Mouse (Mus musculus): Measurements from ENCODE around the gene Ppp2r1b. TPM values are rescaled to one million over a fixed set of nuclear protein-coding genes. Genes with fewer than 3 reads are reported as not detected.

Ppp2r1b gene
- polyA plus RNA-seq, 1 experiment = 16.2 TPM

DNA sequence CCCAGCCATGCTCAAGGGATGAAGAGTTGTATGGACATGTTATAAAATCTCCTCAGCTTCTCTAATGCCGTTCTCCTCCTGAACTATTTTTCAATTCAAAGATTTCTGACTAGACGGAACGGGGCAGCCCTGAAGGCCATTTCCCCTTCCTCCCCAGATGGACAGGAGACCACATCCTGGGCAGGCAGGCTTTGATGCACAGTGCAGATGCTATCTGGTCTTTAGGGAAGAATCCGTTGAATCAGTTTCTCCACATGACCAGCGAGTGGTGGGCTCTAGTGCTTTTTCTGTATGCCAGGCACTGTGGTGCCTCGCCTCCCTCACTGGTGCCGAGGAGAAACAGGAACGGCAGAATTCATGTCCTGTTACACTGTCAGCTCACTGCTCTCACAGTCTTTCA is 11.3 kb upstream of the Ppp2r1b start:
- H3K27ac ChIP-seq (ENCODE audit: insufficient read depth, low read depth, low read length) = peak overlapping the region; percentile 14; the same call in 1 of the 2 replicates
- TF ChIP-seq POLR2A (IDR thresholded peaks at IDR 0.05; ENCODE audit: borderline replicate concordance, low read depth, low read length) (no peak), CTCF (IDR thresholded peaks at IDR 0.05; ENCODE audit: low read depth, low read length) (no peak)
- H3K4me1 ChIP-seq (ENCODE audit: control insufficient read depth, insufficient read depth, low read length) = peaks cover 25% of the 10 kb centered on the region
- H3K4me3 ChIP-seq (ENCODE audit: insufficient read depth, low read length) = no peak overlapping the region

DNA sequence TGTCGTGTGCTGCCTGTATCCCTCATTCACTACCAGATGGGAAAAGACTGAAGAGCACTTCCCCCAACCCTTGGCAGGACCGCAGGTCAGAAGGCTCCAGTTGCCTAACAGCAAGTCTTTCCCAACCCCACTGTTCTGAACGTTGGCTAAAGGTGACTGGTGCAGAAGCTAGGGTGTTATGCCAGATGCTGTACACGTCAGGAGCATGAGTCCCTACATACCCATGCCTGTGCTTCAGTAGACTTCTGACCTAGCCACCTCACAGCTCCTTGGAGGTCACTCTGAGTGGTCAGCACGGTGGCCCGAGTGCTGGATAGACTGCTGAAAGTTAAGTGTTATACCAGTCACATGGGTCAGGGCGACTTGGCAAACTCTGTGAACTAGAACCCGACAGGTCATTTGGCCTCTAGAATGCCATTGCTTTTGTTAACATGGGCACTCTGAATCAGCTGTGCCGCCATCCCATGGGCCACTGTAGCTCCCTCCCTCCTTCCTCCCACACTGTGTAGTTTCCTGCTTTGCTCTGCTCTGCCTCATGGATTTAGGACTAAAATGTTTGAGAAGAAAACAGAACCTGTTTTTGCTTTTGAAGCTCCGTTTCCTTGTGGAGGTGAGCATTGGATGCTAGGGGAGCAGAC is 9.9 kb upstream of the Ppp2r1b start:
- Histone ChIP-seq H3K4me1 (ENCODE audit: control insufficient read depth, insufficient read depth, low read length) (peaks cover 23% of the 10 kb centered on the region), H3K27ac (ENCODE audit: insufficient read depth, low read depth, low read length) (no peak overlapping the region), H3K4me3 (ENCODE audit: insufficient read depth, low read length) (no peak overlapping the region)
- no peak for TF ChIP-seq CTCF (IDR thresholded peaks at IDR 0.05; ENCODE audit: low read depth, low read length)
- no peak for TF ChIP-seq POLR2A (IDR thresholded peaks at IDR 0.05; ENCODE audit: borderline replicate concordance, low read depth, low read length)

DNA sequence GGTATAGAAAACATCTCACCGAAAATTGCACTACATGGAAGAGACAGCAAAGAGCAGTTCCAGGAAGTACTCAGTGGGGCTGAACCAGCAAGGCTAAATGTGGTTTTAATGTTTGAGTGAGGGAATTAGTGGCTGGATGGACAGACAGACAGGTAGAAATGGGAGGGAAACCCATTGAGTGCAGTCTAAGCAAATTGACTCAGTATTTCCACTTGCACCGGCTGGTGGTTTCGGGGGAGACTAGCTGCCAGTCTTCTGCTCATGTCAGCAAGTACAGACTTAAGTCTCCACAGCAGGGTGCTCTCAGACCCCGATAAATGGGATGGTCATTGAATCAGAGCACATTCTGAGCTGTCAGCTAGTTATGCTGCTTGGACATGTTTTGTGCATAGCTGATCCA is 9.0 kb upstream of the Ppp2r1b start:
- peaks cover 27% of the 10 kb centered on the region for H3K4me1 ChIP-seq (ENCODE audit: control insufficient read depth, insufficient read depth, low read length)
- no peak overlapping the region for H3K27ac ChIP-seq (ENCODE audit: insufficient read depth, low read depth, low read length)
- H3K4me3 ChIP-seq (ENCODE audit: insufficient read depth, low read length) = no peak overlapping the region
- TF ChIP-seq POLR2A (IDR thresholded peaks at IDR 0.05; ENCODE audit: borderline replicate concordance, low read depth, low read length) = no peak
- TF ChIP-seq CTCF (IDR thresholded peaks at IDR 0.05; ENCODE audit: low read depth, low read length) = no peak

DNA sequence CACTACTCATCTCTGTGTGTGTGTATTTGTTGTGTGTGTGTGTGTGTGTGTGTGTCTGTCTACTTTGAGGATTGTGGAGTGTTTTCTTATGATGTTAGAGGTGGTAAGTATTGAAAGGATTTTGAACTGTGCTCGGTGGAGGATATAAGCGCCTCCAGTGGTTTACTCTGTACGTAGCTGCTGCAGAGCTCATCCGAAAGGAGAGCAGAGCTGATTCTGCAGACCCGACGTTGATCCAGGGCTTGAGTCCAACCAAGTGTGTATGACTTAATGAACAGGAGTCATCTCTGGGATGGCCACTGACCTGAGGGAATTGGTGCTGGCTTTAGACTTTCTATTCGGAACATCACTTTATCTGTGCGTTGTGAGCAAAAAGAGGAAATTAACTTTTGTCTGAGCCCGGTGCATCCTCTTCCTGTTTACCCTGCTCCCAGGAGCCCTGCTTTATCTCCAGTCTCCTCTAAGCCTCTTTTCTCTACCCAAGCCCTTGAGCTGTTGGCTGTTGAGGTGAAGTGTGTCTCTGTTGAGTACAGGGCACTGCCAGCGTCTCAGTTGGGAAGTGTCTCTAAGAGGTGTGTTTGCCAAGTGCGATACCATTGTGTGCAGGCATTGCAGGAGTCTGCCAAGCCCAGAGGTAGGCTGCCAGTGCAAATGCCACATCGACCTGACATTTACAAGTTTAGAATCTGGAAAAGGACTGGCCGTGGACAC is 3.9 kb upstream of the Ppp2r1b start:
- peaks cover 9% of the 10 kb centered on the region for H3K4me1 ChIP-seq (ENCODE audit: control insufficient read depth, insufficient read depth, low read length)
- TF ChIP-seq CTCF (IDR thresholded peaks at IDR 0.05; ENCODE audit: low read depth, low read length) (no peak), POLR2A (IDR thresholded peaks at IDR 0.05; ENCODE audit: borderline replicate concordance, low read depth, low read length) (no peak)
- H3K4me3 ChIP-seq (ENCODE audit: insufficient read depth, low read length) = no peak overlapping the region
- H3K27ac ChIP-seq (ENCODE audit: insufficient read depth, low read depth, low read length) = no peak overlapping the region

DNA sequence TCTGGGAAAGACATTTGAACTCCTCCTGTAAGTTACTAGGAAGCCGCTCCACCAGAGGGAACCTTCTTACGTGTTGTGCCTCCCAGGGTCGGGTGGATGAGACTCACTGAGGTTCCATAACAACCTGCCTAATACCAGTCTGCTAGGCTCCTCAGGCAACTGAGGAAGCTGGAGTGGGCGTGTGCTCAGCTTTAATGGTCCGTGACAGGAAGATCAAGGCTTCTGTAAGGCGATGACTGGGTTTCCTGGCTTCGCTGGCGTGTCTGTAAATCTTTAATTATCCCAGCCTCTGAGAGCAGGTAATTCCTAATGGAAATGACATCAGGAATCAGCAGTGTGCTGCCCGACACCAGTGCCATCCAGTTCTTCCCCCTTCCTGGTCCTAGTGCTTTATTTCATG is 446 bp downstream of the Ppp2r1b start:
- Histone ChIP-seq H3K4me3 (ENCODE audit: insufficient read depth, low read length) (no peak overlapping the region), H3K27ac (ENCODE audit: insufficient read depth, low read depth, low read length) (no peak overlapping the region), H3K4me1 (ENCODE audit: control insufficient read depth, insufficient read depth, low read length) (peaks cover 19% of the 10 kb centered on the region)
- TF ChIP-seq CTCF (IDR thresholded peaks at IDR 0.05; ENCODE audit: low read depth, low read length) = no peak
- no peak for TF ChIP-seq POLR2A (IDR thresholded peaks at IDR 0.05; ENCODE audit: borderline replicate concordance, low read depth, low read length)

DNA sequence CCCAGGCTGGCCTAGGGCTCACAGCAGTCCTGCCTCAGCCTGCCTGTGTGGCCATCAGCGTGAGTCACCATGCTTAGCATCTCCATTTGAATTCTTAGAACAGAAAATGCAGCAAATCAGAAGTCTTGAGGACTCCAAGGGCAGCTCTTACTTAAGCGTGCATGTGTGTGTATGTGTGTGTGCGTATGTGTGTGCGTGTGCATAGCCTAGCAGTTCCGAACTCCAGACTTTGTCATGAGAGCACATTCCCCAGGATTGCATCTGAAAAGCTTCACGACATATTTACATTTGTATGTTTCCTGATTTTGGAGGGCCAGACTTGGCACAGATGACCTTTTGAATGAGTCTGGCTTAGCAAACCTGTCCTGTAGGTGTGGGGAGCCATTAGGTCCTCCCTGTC is 2.0 kb downstream of the Ppp2r1b start:
- H3K4me3 ChIP-seq (ENCODE audit: insufficient read depth, low read length) = no peak overlapping the region
- H3K4me1 ChIP-seq (ENCODE audit: control insufficient read depth, insufficient read depth, low read length) = peaks cover 12% of the 10 kb centered on the region
- TF ChIP-seq POLR2A (IDR thresholded peaks at IDR 0.05; ENCODE audit: borderline replicate concordance, low read depth, low read length) (no peak), CTCF (IDR thresholded peaks at IDR 0.05; ENCODE audit: low read depth, low read length) (no peak)
- H3K27ac ChIP-seq (ENCODE audit: insufficient read depth, low read depth, low read length) = no peak overlapping the region

DNA sequence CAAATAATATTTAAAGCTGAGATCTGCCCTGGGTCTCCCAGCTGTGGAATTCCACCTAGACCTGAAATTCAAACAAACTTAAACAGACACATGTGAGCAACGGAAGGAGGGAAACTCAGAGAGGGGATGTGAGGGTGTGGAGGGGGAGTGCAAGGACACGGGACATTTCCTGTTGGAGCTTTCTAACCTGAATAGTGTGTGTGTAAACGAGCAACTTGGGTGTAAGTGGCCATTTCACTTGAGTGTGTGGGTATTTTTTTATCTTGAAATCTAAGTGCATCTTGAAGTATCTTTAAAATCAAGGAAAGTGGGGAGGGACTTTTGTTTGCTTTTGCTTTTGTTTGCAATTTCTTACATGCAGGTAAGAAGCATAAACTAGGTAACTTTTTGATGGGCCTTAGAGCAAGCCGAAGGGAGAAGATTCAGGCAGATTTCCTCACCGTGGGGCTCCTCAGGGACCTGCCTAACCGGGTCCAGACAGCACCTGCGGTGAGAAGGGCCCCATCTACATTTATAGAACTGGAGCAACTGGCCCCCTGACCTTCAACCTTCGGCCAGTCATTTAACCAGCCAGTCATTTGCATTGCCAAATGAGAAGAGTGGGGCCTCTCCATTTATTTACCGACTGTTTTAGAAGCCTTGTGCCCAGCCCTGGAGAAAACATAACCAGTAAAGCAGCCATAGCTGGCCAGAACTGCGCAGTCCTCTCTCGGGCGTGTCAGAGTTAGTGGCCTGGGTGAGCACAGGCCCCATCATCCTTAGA is 2.7 kb downstream of the Ppp2r1b start:
- Histone ChIP-seq H3K4me3 (ENCODE audit: insufficient read depth, low read length) (no peak overlapping the region), H3K4me1 (ENCODE audit: control insufficient read depth, insufficient read depth, low read length) (peaks cover 12% of the 10 kb centered on the region), H3K27ac (ENCODE audit: insufficient read depth, low read depth, low read length) (no peak overlapping the region)
- TF ChIP-seq POLR2A (IDR thresholded peaks at IDR 0.05; ENCODE audit: borderline replicate concordance, low read depth, low read length) = no peak
- TF ChIP-seq CTCF (IDR thresholded peaks at IDR 0.05; ENCODE audit: low read depth, low read length) = no peak

DNA sequence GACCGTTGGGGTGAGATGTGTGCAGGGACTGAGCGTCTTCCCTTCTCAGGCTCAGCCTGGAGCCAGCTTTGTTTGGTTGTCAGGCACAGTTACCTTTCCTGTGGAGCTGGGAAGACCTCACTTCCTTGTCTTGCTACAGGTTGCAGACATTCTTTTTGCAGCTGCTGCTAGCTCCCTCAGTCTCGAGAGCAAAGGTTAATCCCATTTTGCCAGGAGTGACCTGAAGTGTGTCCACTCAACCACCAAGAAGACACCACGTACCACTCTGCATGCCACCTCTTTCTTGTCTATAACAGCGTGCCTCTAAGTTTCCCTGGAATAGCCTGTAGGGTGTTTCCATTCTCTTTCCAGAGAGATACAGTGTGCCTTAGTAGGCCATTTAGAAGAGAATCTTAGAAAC is 3.7 kb downstream of the Ppp2r1b start:
- no peak overlapping the region for H3K27ac ChIP-seq (ENCODE audit: insufficient read depth, low read depth, low read length)
- H3K4me1 ChIP-seq (ENCODE audit: control insufficient read depth, insufficient read depth, low read length) = peaks cover 16% of the 10 kb centered on the region

DNA sequence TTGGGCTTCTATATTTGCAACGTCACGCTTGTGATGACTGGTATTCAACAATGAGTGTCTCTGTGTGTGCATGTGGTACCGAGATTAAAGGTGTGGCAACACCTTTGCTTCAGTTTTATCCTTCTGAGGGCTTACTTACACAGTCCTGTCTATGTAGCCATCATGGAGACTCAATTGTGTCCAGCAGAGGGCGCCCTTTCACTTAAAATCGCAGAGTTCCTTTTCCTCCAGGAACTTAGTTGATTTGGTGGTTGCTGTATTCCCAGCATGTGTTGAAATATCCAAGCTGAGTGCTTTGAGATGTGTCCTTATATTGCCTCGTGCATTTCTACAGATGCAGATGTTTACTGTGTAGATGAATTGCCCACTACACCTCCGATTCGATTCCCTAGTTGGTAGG is 4.1 kb downstream of the Ppp2r1b start:
- H3K4me3 ChIP-seq (ENCODE audit: insufficient read depth, low read length) = no peak overlapping the region
- H3K27ac ChIP-seq (ENCODE audit: insufficient read depth, low read depth, low read length) = no peak overlapping the region
- no peak for TF ChIP-seq POLR2A (IDR thresholded peaks at IDR 0.05; ENCODE audit: borderline replicate concordance, low read depth, low read length)
- no peak for TF ChIP-seq CTCF (IDR thresholded peaks at IDR 0.05; ENCODE audit: low read depth, low read length)
- H3K4me1 ChIP-seq (ENCODE audit: control insufficient read depth, insufficient read depth, low read length) = peaks cover 16% of the 10 kb centered on the region

More for the DNA sequence above, 3.7 kb downstream of the Ppp2r1b start:
- TF ChIP-seq CTCF (IDR thresholded peaks at IDR 0.05; ENCODE audit: low read depth, low read length) = no peak
- no peak for TF ChIP-seq POLR2A (IDR thresholded peaks at IDR 0.05; ENCODE audit: borderline replicate concordance, low read depth, low read length)
- no peak overlapping the region for H3K4me3 ChIP-seq (ENCODE audit: insufficient read depth, low read length)

DNA sequence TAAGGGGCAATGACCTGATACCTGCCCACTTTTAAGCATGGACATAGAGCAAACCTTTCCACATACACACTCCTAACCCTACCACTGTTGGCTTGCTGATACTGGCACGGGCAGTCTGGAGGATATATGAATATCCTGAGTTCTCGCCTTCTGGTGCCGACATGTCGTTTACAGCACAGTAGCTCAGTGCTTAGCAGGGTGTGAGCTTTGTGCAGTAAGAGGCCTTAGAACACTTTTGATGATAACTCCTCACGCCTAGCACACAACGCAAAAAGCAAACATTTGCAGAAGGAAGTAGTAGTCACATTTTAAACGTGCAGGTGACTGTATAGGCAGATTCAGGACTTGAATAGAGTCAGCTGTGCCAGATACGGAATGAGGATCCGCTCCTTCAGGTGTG is 4.7 kb downstream of the Ppp2r1b start:
- Histone ChIP-seq H3K27ac (ENCODE audit: insufficient read depth, low read depth, low read length) (no peak overlapping the region), H3K4me1 (ENCODE audit: control insufficient read depth, insufficient read depth, low read length) (peaks cover 16% of the 10 kb centered on the region), H3K4me3 (ENCODE audit: insufficient read depth, low read length) (no peak overlapping the region)
- TF ChIP-seq POLR2A (IDR thresholded peaks at IDR 0.05; ENCODE audit: borderline replicate concordance, low read depth, low read length) = no peak
- TF ChIP-seq CTCF (IDR thresholded peaks at IDR 0.05; ENCODE audit: low read depth, low read length) = no peak

Data from bone marrow macrophage, adult 2 months (primary cell).